ENCODE assay signal across 25 mouse cellular contexts in the genomic region with DNA sequence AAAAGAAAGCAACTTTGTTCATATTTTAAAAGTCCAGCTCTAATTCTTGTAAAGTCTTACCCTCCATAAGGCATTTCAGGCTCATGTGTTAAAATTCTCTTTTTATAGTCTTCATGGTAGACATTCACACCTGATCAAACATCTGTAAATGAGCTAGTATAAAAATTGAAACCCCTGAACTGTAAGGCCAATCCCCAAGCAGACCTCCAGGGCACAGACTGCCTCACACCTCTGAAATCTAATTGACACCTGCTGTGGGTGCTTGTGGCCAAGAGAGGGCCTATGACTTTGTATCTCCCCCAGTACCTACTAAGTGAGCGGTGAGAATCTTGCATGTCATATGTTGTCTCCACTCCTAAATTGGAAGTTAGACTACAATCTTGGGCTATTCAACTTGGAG. TPM values are rescaled to one million over a fixed set of nuclear protein-coding genes. Genes with fewer than 3 reads are reported as not detected.
"Had no signal": no experiment of that assay in that cellular context is flagged by ENCODE, and none has a peak within 500 bp of the region (broad histone marks: within the 10 kb centered on the region; RNA-seq: fewer than 3 reads in every experiment).

No protein-coding gene starts in this region.

- H3K36me3 ChIP-seq: neural tube, embryonic 13.5 days; neural tube, embryonic 15.5 days; stomach, embryonic 15.5 days had no signal

- H3K27ac ChIP-seq: neural tube, embryonic 13.5 days; neural tube, embryonic 15.5 days; stomach, embryonic 15.5 days; stomach, postnatal 0 days had no signal

- DNase-seq: retina, postnatal 1 day; right cerebral cortex, adult 18-20 months; right cerebral cortex, postnatal 14 days; right cerebral cortex, postnatal 25 days; right cerebral cortex, postnatal 4 days; spleen, adult 18-20 months; thymus, adult 18-20 months; thymus, adult 2 months; thymus, postnatal 14 days; thymus, postnatal 25 days; thymus, postnatal 36 days; thymus, postnatal 4 days had no signal

- H3K9me3 ChIP-seq: neural tube, embryonic 13.5 days; neural tube, embryonic 15.5 days; stomach, embryonic 15.5 days had no signal

- H3K9ac ChIP-seq: neural tube, embryonic 13.5 days; neural tube, embryonic 15.5 days; stomach, embryonic 15.5 days had no signal

- H3K27me3 ChIP-seq: neural tube, embryonic 13.5 days; neural tube, embryonic 15.5 days; stomach, embryonic 15.5 days had no signal

- H3K4me1 ChIP-seq: neural tube, embryonic 13.5 days; neural tube, embryonic 15.5 days; stomach, embryonic 15.5 days had no signal

- H3K4me3 ChIP-seq: neural tube, embryonic 13.5 days; neural tube, embryonic 15.5 days; stomach, embryonic 15.5 days had no signal

- H3K4me2 ChIP-seq: neural tube, embryonic 13.5 days; neural tube, embryonic 15.5 days; stomach, embryonic 15.5 days had no signal

RNA-seq across cellular contexts. Expression of gene Mylk4, which starts 33.2 kb away (rescaled TPM):
- total RNA-seq: neutrophil, adult 5-6 weeks had no signal
- polyA plus RNA-seq: small intestine, adult 2 months; spleen, adult 2 months had no signal

RNA-seq across cellular contexts. Expression of gene D930007J09Rik, which starts 52.1 kb away (rescaled TPM):
- total RNA-seq: neutrophil, adult 5-6 weeks had no signal
- polyA plus RNA-seq: neural tube, embryonic 13.5 days; neural tube, embryonic 14.5 days; neural tube, embryonic 15.5 days; small intestine, adult 2 months; spleen, adult 2 months; stomach, embryonic 14.5 days; stomach, embryonic 15.5 days; stomach, embryonic 16.5 days; stomach, postnatal 0 days; testis, adult 2 months; thymus, adult 2 months; thymus, postnatal 0 days; urinary bladder, adult 2 months had no signal
